Mouse (Mus musculus): ENCODE results near the gene Arhgap29.

Gene Arhgap29

DNA sequence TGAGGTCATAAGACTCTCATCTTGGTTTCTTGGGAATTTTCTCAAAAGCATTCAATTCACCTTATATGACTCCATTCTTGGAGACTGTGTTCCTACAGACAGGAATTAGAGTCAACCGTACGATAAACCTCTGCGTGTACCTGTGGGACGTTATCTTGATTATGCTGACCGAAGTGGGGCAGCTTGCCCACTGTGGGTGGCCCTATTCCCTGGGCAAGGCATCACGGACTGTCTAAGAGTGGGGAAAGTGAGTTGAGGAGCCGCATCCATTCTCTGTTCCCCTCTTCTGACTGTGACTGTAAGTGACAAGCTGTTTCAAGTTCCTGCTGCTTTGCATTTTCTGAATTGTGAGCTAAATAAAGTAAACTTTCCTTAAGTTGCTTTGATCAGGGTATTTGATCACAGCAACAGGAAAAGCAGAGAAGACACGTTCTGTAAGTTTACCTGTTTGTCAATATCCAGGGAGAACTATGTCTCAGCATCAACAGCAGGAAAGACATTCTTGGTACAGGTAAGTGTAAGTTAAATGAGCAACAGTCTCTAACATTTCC is at the start of gene Arhgap29:
Arhgap29 (plus strand) TSS at position 501 of the 551 bp plus-strand sequence.
- no peak for DNase-seq (ENCODE audit: low read depth, low spot score)

DNA sequence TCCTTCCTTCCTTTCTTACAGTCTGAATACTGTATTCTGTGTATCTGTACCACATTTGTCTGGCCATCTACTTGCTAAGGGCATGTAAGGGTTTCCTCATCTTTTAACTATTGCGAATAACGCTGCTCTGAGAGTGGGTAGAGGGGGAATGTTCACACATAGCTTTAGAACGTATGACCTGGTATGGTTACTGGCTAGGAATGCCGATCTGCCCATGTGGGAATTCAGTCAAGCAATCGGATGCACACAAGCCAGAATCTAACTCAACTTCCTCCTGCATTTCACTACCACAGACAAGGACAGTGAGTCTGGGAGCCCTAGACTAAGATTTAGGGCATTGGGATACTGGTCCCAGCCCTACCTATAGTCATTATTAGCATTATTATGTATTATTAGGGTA is 49.6 kb upstream of the Arhgap29 start:
- peak; percentile 41 for DNase-seq (ENCODE audit: low read depth, low spot score)

DNA sequence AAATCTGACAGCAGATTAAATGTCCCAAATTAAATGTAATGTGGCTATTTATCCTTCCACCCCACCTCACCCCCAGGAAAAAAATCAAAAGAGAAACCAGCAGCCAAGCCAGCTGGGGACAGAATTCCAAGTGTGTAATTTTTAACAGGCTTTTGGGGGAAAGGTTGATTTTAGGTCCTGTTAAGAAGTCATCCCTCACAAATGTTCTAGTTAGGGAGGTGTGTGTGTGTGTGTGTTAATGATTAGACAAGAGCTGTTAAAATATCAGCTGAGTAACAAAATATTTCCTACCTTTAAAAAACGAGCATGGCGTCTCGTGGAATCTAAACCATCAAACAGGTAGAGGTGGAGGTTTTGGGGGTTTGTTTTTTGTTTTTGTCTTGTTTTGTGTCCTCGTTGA is 49.1 kb upstream of the Arhgap29 start:
- peak; percentile 25 for DNase-seq (ENCODE audit: low read depth, low spot score)

DNA sequence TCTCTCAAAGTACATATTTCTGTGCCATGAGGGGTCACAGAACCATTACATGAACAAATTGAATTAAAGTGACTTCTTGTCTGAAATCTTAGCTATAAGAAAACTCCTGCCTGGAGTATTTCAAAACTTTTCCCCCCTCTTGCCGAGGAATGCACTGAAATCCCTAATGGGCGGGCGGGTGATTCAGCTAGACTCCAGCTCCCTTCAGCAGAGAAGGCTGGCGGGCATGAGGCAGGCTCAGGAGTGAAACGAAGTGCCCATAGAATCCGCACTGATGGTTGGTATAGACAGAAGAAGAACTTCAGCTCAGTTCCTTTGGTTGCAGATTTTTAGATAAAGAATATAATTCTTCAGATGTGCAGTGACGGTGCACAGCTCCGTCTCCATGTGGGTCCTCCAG is 48.6 kb upstream of the Arhgap29 start:
- peak; percentile 60 for DNase-seq (ENCODE audit: low read depth, low spot score)

DNA sequence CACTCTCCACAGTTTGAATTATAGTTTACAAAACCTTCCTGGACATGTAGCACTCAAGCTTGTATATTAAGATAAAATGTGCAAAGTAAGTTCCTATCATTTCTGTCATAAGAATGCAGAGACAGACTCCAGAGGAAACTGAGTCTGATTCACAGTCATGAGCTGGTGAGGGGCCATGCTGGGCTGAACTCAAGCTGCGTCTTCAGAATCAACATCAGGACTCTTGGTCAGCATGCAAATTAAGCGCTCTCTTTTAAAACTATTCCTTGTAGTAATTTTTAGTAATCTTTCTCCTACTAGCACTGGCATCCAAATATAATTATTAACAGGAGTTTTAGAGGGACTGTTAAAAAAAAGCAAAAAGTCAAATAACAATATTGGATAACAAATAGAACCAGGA is 47.9 kb upstream of the Arhgap29 start:
- DNase-seq (ENCODE audit: low read depth, low spot score): no peak

DNA sequence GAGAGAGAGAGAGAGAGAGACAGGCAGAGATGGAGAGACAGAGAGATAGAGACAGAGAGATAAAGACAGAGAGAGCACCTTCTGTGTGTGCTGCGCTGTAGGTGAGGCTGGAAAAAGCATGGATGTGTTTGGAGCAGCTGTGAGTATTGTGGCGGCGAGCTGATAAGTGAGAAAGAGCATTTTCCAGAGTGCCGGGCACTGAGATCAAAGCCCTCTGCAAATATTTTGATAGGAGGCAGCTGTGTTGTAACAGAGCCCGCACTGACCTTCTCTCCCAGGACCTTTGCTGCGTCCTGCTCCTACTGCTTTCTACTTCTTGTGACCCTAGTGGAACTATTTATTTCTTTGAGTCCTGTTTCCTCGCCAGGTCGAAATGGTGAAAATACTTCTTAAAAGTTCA is 45.7 kb upstream of the Arhgap29 start:
- DNase-seq (ENCODE audit: low read depth, low spot score): no peak

DNA sequence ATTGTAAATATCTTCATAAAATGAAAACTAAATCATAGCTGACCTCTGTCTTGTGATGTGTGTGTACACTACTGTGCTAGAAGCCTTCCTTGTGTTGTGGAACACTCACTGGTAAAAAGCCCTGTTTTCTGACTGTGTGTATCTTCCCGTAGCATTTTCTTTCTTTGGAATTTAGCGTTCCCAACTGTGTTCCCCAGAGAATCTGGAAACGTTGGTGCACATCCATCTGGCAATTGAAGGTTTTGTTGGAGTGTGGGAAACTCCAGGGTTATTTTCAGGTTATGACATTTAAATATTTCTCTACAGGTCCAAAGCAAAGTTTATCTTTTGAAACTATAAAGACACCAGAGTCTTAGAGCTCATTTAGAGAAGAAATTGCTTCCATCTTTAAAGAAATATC is 43.2 kb upstream of the Arhgap29 start:
- DNase-seq (ENCODE audit: low read depth, low spot score): no peak

DNA sequence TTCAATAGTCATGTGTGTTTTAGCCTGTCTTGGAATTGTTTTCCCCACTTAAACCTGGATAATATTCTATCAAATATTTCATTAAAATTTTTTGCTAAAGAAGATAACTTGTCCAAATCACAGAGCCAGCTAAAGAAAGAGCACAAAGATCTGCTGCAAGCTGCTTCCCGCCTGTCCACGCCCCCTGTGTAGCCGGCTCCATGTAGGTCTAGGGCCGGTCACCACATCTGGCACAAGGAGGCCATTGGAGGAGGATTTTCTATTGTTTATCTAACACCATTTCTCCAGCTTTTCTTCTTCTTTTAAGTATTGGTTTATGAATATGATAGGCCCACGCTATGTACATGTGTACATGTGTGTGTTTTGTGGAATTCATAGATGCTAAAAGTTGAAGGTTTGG is 38.9 kb upstream of the Arhgap29 start:
- DNase-seq (ENCODE audit: low read depth, low spot score): no peak

DNA sequence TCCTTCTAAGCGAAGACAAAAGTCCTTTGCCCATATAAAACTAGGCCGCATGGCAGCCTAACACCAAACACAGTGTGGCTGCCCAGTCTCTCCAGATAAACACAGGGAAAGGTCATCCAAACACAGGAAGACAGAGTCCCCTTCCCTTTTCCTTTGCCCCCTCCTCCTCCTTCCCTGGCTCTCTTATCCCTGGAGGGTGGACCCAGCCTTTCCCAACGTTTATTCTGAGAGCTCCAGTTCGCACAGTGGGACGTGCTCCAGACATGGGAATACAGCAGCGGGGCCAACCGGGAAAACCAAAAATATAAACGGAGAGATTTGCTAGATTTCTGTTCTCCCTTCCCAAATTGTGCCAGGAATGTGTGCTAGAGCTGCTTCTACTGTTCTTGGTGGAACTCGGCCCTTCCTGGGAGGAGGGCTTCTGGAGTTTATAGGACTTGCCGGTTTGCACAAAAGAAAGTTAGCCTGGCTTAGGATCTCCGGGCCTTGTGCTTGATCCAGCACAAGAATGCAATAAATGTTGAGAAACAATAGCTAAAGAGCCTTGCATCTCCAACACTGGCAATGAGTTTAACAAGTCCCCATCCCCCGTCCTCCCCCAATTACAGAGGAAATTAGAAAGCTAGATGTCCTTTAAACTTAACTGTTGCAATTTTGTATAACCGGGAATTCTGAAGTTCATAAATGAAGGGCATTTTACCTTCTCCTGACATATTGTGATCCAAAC is 37.7 kb upstream of the Arhgap29 start:
- no peak for DNase-seq (ENCODE audit: low read depth, low spot score)

DNA sequence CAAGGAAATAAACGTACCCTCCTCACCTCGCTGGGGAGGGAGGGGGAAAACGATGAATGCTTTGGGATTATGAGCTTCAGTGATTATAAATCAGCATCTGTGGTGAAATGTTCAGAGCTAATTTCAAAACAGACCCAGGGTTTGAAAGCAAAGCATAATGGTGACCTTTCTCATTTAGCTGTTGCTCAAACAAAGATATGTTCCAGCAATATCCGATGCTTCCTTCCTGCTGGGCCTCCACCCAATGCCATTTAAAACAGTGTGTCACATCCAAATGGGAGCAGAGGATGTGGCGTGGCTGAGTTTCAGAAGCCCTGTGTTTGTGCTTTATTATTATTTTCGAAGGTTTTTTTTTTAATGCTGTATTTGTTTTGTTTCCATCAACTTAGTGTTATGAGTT is 37.1 kb upstream of the Arhgap29 start:
- DNase-seq (ENCODE audit: low read depth, low spot score): no peak

DNA sequence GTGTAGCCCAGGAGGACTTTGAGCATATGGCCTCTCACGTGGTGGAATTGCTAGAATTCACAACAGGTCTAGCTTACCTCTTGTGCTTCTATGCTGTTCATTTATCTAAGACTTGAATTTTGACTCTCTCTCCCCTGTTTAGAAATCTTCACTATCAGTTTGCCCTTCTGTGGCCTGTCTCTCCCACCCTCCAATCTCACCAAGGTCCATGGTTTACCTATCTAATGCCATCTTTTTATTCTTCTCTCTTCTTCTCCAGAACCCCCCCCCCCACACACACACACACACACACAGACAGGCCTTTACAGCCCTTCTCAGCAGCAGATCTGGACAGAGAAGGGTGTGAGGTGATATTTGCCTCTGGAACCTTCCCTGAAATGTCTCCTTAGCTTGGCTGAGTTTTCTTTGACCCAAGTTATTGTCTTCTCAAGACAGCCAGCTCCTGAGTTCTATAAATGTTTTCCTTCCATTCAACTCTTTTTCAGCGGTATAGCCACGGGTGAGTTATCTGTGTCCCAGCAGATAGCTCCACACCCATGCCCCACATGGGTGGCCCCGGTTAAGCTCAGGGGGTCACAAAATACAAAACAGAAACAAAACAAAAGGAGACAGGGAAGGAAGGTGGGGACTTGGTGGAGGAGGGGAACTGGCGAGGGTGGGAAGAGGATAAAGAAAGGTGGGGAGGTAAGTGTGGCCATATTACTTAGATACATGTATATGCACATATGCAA is 35.4 kb upstream of the Arhgap29 start:
- no peak for DNase-seq (ENCODE audit: low read depth, low spot score)

DNA sequence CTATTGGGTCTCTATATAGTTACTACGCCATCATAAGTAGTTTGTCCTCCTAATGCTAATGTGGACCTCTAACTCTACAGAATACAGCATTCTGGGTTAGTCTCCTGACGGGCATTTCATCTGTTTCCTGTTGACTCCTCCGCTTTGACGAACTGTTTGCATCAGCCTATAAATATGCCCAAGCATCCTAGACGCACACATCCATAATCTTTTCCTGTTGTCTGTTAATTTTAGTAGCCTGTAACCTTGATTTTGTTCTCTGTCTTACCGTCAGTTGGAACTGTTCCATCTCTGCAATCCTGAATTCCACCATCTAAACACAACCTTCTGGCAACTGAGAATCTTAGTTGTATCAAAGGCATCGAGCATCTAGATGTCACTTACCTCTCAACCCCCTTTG is 34.7 kb upstream of the Arhgap29 start:
- no peak for DNase-seq (ENCODE audit: low read depth, low spot score)

DNA sequence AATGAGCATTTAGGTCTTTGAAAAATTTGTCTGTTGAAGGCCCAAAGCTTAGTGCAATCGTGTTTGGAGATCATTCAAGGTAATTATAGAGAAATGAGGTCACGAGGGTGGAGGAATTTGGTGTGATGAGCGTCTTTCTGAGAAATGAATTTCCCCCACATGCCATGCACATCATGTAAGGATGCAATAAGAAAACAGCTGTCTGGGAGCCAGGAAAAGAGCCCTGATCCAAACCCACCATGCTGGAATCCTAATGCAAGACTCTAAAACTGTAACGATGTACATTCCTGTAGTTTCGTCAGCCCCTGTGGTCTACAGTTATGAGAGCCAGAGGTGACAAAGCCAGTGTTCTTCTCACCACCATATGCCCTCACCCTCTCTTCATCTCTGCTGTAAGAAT is 32.4 kb upstream of the Arhgap29 start:
- no peak for DNase-seq (ENCODE audit: low read depth, low spot score)

DNA sequence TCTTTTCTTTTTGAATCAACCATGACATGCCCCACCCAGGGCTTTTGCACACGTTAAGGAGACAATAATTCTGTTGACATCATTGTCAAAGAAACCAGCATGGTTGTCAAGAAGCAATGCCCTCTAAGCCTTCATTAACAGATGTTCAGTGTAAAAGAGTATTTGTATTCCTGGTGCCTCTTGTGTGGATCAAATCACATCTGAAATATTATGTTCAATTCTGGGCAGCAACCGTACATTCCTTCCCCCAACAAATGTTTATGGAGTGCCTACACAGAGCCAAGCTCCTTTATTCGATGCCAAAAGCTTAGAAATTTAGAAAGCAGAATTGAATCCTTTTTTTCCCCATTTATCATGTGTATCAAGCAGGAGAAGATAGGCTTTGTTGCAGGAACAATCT is 31.6 kb upstream of the Arhgap29 start:
- no peak for DNase-seq (ENCODE audit: low read depth, low spot score)

DNA sequence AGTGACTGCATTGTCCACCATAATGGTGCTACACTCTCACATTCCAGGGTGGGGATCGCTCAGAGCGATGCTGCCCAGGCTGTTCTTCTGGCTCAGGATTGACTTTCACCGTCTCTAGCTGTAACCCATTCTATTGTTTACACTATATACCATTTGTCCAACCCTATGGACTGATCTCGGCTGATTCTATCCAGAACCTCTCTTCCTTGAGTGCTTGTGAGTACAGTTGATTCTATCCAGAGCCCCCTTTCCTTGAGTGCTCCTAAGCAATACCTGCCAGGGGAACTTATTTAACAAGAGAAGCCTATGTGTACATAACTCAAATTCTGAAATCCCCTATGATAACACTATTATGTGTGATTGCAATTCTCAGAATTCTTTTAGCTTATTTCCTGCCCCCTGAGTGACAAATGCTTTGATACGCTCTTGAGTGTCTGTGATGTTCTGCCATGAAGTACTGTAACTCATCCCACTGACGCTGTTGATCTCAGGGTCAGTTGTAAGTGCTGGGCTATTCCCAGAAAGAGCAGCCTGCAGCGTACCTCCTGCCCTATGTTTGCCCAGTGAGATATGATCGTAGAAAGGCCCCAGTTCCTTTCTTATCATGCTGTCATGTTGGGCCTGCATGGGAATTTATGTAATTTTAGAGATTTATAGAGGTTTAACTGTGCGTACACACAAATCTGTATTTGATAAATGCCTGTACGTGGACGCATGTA is 27.4 kb upstream of the Arhgap29 start:
- DNase-seq (ENCODE audit: low read depth, low spot score): no peak

DNA sequence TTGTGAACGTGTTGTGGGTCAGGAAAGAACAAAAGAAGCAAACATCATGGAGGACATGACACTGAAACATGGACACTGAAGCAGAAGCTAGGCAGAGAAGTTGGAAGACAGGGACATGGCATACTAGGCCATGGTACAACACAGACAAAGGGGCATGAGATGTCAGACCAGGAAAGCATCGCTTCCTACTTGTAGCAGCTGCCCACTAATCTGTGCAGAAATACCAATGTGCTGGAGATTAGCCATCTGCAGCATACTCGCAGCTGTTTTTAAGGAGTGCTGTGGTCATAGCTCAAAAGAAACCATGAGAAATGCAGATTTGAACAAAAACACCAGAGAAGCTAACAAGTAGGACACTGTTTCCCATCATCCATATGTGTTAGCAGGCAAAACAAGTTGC is 24.7 kb upstream of the Arhgap29 start:
- DNase-seq (ENCODE audit: low read depth, low spot score): no peak

DNA sequence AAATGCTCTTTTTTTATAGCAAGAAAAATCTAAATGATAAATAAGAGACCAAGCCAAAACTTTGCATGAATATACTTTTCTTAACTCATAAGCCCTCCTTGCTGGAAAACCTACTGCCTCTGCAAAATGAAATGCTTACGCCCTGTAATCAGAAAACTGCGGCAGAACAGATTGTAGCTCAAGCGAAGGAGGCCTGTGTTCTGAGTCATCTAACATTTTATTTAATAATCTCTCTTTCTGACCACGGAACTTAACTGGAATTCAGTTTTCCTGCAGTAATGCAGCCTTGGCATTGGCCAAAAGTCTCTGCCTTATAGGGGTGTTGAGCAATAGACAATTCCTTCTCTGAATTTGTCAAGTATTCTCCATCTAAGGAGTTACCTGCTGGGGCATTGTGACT is 19.5 kb upstream of the Arhgap29 start:
- DNase-seq (ENCODE audit: low read depth, low spot score): peak; percentile 79

DNA sequence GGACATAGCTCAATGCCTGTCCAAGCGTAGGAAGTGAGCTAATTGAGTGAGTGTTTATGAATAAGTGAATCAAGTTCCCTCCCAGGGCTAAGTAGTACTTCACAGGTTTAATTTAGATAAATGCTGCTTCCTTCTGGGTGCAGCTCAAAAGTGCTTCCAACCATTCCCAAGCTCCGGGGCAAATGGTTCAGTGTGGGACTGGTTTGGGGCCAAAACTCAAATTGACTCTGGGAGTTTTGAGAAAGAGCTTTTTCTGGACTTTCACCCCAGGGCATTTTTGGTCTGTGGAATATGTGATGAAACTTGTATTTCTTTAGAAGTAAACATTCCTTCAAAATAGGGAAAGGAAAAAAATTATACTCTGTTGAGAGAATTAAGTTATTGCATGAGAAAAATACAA is 16.1 kb upstream of the Arhgap29 start:
- DNase-seq (ENCODE audit: low read depth, low spot score): peak; percentile 29

DNA sequence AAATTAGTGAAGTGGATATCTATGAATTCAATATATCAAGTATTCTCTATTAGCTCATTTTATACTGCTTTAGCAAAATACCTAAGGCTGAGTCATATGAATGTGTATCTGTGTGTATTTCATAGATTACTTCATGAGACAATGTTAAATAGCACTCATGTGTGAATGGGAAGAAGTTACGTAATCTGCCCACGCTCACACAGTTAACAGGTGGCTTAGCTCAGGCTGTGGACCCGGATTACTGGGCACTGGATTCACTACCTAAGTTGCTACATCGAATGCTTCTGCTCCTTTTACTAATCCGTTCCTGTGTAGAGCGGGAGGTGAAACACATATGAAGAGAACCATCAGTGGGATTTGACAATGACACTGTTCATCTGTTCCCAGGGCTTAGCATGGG is 15.3 kb upstream of the Arhgap29 start:
- no peak for DNase-seq (ENCODE audit: low read depth, low spot score)

DNA sequence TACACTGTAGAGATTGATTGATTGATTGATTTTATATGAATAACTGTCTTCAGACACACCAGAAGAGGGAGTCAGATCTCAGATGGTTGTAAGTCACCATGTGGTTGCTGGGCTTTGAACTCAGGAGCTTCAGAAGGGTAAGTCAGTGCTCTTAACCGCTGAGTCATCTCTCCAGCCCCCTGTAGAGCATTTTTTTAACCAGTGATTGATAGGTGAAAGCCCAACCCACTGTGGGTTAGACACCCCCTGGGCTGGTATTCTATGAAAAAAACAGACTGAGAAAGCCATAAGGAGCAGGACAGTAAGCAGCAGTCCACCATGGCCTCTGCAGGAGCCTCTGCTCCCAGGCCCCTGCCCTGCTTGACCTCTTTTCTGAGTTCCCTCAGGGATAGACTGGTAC is 12.7 kb upstream of the Arhgap29 start:
- no peak for DNase-seq (ENCODE audit: low read depth, low spot score)

DNA sequence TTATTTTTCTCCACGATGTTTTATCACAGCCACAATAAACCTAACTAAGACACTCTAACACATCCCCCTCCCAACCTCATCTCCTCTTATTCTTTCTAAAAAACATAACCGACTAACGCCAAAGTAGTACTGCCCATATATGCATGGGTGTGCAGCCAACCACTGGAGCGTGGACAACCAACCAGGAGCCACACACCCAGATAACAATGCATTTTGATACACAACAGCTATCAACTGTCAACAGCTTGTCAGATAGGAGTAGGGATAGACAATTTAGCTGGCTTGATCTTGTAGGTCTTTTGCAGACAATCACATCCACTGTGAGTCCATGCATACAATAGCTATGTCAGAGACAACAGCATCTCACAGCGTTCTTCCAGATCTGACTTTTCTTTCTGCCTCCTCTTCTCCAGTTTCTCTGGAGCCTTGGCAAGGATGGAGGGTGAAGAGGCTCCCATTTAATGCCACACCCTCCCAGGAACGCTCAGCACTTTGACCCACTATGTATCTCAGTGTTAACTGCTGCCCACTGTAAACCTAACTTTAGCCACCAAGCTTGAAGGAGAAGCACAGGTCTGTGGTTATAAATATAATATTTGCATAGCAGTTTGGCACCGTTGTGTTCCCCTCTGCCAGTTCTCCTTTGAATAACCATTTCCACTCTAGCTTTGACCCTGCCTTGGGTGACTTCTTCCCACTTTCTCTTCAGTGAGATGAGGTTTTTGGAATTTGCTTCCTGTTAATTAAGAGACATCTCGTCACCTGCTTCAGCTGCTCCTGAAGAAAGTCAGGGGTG is 12.0 kb upstream of the Arhgap29 start:
- DNase-seq (ENCODE audit: low read depth, low spot score): no peak

All from 3T3-L1 (cell line).